Mouse (Mus musculus) cortical plate, adult 2 months (tissue): ENCODE measurements around the gene Tnxb.
"Not testable (repeated sequence)": the region's sequence is repeated elsewhere in the genome, so short reads cannot be mapped to it uniquely, and the experiment has no call there.

Experiments
- CTCF ChIP-seq: fragments of 200-500 bp; IDR thresholded peaks from 2 replicates; pipeline ENCODE4 v1.5.1; 2011; ENCODE audit warnings: mild to moderate bottlenecking, control low read depth, low read length; ENCODE audit not compliant: insufficient read depth; ENCODE audit errors: extremely low read depth
- POLR2A ChIP-seq: fragments of 200-500 bp; IDR thresholded peaks from 2 replicates; pipeline ENCODE4 v1.6.1; 2011; ENCODE audit warnings: mild to moderate bottlenecking, low read length, control low read depth; ENCODE audit not compliant: insufficient read depth; ENCODE audit errors: extremely low read depth

DNA sequence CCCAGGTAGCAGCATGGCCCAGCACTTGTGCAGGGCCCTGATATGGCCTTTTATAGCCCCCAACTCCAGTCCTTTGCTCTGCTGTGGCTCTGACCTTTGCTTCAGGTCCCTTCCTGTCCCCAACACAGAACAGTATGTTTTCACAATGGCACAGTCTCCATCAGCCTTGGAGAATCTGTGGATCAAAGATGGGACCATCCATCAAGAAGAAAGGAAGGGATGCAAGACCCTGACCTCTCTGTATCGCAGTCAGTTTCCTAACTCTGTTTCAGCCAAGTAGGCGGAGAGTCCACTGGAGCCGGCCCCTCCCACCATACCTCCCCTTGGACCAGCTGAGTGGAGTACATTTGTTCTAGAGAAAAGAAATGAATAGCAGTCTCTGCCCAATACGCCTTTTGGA is 51.9 kb downstream of the Tnxb start:
- TF ChIP-seq CTCF, POLR2A: not testable (repeated sequence)
